Mouse (Mus musculus) kidney, adult 9 months (tissue): Measurements from ENCODE around the gene Szrd1.
A peak's percentile ranks its signal among the peaks of the same experiment; 100 is the strongest.

Experiments used
- DNase-seq: peaks from one replicate; pipeline ENCODE4 v3.0.0; 2022

The Szrd1 gene

GRCm38 (mm10) chr4:141066709-141067515 lies 72.7 kb downstream of the Szrd1 start:
- DNase-seq = peak; percentile 87

- DNase-seq = peak; percentile 89
Observed at GRCm38 (mm10) chr4:141065123-141065522, 74.5 kb downstream of the Szrd1 start.

GRCm38 (mm10) chr4:141064104-141064659 lies 75.4 kb downstream of the Szrd1 start:
- DNase-seq = no peak
